Mouse (Mus musculus) kidney, postnatal 0 days (tissue): Measurements from ENCODE around the gene Cdx2. TPM values are rescaled to one million over a fixed set of nuclear protein-coding genes. Genes with fewer than 3 reads are reported as not detected.

Experiments used
- ATAC-seq: fragments of 200-750 bp; cut with Nextera tagmentation; replicated peaks from 2 replicates; pipeline ENCODE4 v1.8.0; 2017; ENCODE audit warnings: low read depth, moderate number of reproducible peaks, moderate TSS enrichment, moderate library complexity; ENCODE audit not compliant: low FRiP score
- DNase-seq: peaks from one replicate; pipeline ENCODE4 v3.0.0-alpha.2; 2016; ENCODE audit warnings: low spot score
- H3K27ac ChIP-seq: fragments of 300-500 bp; sonication (generic); 2 replicates; pipeline ENCODE4 v1.5.1; 2014; ENCODE audit warnings: mild to moderate bottlenecking
- H3K27me3 ChIP-seq: fragments of 300-500 bp; sonication (generic); 2 replicates; pipeline ENCODE4 v1.6.1; 2014; ENCODE audit warnings: low read length, mixed read lengths; ENCODE audit not compliant: insufficient read depth
- H3K36me3 ChIP-seq: fragments of 300-500 bp; sonication (generic); 2 replicates; pipeline ENCODE4 v1.6.1; 2014; ENCODE audit warnings: low read length, mixed read lengths; ENCODE audit not compliant: insufficient read depth
- H3K4me1 ChIP-seq: fragments of 300-500 bp; sonication (generic); replicated peaks from 2 replicates; pipeline ENCODE4 v1.6.1; 2014; ENCODE audit warnings: antibody characterized with exemption, low read length, mixed read lengths; ENCODE audit not compliant: insufficient read depth
- H3K4me2 ChIP-seq: fragments of 300-500 bp; sonication (generic); 2 replicates; pipeline ENCODE4 v1.6.1; 2014; ENCODE audit warnings: mild to moderate bottlenecking, low read length, moderate library complexity, mixed read lengths
- H3K4me3 ChIP-seq: fragments of 300-500 bp; sonication (generic); replicated peaks from 2 replicates; pipeline ENCODE4 v1.5.1; 2014; ENCODE audit warnings: low read depth, low read length
- H3K9ac ChIP-seq: fragments of 300-500 bp; sonication (generic); 2 replicates; pipeline ENCODE4 v1.6.1; 2014; ENCODE audit warnings: low read depth, low read length
- H3K9me3 ChIP-seq: fragments of 300-500 bp; sonication (generic); replicated peaks from 2 replicates; pipeline ENCODE4 v1.6.1; 2016; ENCODE audit warnings: low read length, inconsistent platforms, mixed read lengths
- CTCF ChIP-seq: IDR thresholded peaks from 2 replicates; pipeline ENCODE4 v1.5.1; 2016; ENCODE audit warnings: antibody characterized with exemption, low read depth, mild to moderate bottlenecking, moderate library complexity
- WGBS: fragments of 180-500 bp; shearing (Covaris S2); extraction: QIAGEN DNeasy Blood & Tissue Kit; methylation state at CpG from one replicate; pipeline ENCODE4 v1.1.7; 2014; 5-methylcytosine and 5-hydroxymethylcytosine counted together
- polyA plus RNA-seq: library from polyadenylated mRNA; unstranded; fragments of >200 nt; fragmentation: Nextera tagmentation; extraction: Ambion mirVana; gene quantifications from 2 replicates; pipeline ENCODE4 v1.2.1, GENCODE M21; 2015

The Cdx2 gene
- polyA plus RNA-seq, 1 experiment from 2014 or later, result not detected

DNA sequence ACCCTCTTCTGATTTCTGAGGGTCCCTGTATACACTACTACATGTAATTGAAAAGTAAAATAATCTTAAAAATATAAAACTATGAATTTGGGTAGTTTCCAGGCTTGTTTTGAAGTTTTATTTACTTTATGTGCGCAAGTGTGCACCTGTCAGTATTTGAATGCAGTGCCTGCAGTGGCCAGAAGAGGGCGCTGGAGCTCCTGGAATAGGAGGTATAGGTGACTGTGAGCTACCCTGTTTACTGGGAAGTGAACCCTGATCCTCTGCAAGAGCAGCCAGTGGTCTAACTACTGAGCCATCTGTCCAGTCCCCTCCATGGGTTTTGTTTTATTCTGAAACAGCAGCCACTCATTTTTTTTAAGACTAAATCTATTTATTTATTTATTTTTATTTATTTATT is 24.5 kb upstream of the Cdx2 start:
- peak; percentile 77 for TF ChIP-seq CTCF
- ATAC-seq (no peak), DNase-seq (peak; percentile 47)
- Histone ChIP-seq H3K4me2 (no peak overlapping the region), H3K9ac (no peak overlapping the region), H3K9me3 (no peaks in the 10 kb centered on the region), H3K4me1 (no peaks in the 10 kb centered on the region), H3K27me3 (no peaks in the 10 kb centered on the region), H3K36me3 (no peaks in the 10 kb centered on the region), H3K4me3 (no peak overlapping the region), H3K27ac (no peak overlapping the region)
- 36% methylated on average over 2 of the region's 2 CpGs for WGBS

GRCm38 (mm10) chr5:147329946-147330345 is 22.9 kb upstream of the Cdx2 start:
- Histone ChIP-seq H3K9me3 (no peaks in the 10 kb centered on the region), H3K36me3 (no peaks in the 10 kb centered on the region), H3K4me3 (no peak overlapping the region), H3K4me2 (no peak overlapping the region), H3K9ac (no peak overlapping the region), H3K4me1 (no peaks in the 10 kb centered on the region), H3K27ac (no peak overlapping the region), H3K27me3 (no peaks in the 10 kb centered on the region)
- WGBS, result 89% methylated on average over 11 of the region's 11 CpGs
- DNase-seq (no peak), ATAC-seq (no peak)
- no peak for TF ChIP-seq CTCF

GRCm38 (mm10) chr5:147327636-147328035 is 20.6 kb upstream of the Cdx2 start:
- 89% methylated on average over 5 of the region's 5 CpGs for WGBS
- no peaks in the 10 kb centered on the region for H3K9me3 ChIP-seq
- no peaks in the 10 kb centered on the region for H3K36me3 ChIP-seq
- no peaks in the 10 kb centered on the region; the same call in 1 of the 2 replicates for H3K27me3 ChIP-seq
- H3K4me2 ChIP-seq, result no peak overlapping the region
- H3K9ac ChIP-seq, result no peak overlapping the region
- H3K4me3 ChIP-seq, result no peak overlapping the region
- no peak for ATAC-seq
- no peak for DNase-seq
- H3K4me1 ChIP-seq, result no peaks in the 10 kb centered on the region
- no peak overlapping the region for H3K27ac ChIP-seq
- TF ChIP-seq CTCF, result peak; percentile 9; the same call in 1 of the 2 replicates

DNA sequence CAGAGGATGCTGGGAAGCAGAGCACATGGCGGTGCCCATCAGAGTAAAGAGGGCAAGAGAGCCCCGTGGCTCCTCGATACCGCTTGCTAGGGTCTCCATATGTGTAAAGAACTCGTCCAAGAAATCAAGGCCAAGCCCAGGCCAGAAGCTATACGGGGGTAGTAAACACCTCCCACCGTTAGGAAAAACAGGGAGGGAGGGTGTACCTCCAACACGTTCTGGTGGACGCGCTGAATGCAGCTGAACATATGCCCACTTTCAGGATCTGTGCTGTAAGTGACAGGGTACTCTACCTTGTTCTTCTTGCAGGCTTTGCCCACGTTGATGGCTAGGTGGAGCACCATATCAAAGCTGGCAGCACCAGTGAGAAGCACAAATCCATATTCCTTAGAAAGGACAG is 18.9 kb upstream of the Cdx2 start:
- 68% methylated on average over 11 of the region's 11 CpGs for WGBS
- Histone ChIP-seq H3K4me2 (no peak overlapping the region), H3K4me1 (no peaks in the 10 kb centered on the region), H3K27ac (no peak overlapping the region), H3K36me3 (no peaks in the 10 kb centered on the region), H3K4me3 (no peak overlapping the region), H3K27me3 (peaks cover 4% of the 10 kb centered on the region; the same call in 1 of the 2 replicates), H3K9ac (no peak overlapping the region), H3K9me3 (no peaks in the 10 kb centered on the region)
- ATAC-seq (no peak), DNase-seq (no peak)
- no peak for TF ChIP-seq CTCF

- H3K36me3 ChIP-seq, result no peaks in the 10 kb centered on the region
- peaks cover 5% of the 10 kb centered on the region for H3K27me3 ChIP-seq
- no peaks in the 10 kb centered on the region for H3K4me1 ChIP-seq
- ATAC-seq (no peak), DNase-seq (peak; percentile 77)
- no peak overlapping the region for H3K9ac ChIP-seq
- H3K4me3 ChIP-seq, result no peak overlapping the region
- H3K4me2 ChIP-seq, result no peak overlapping the region
- no peak overlapping the region for H3K27ac ChIP-seq
- TF ChIP-seq CTCF, result peak; percentile 82
- WGBS, result 15% methylated on average over 17 of the region's 17 CpGs
- H3K9me3 ChIP-seq, result no peaks in the 10 kb centered on the region
Observed at GRCm38 (mm10) chr5:147323237-147323917, 16.3 kb upstream of the Cdx2 start.

DNA sequence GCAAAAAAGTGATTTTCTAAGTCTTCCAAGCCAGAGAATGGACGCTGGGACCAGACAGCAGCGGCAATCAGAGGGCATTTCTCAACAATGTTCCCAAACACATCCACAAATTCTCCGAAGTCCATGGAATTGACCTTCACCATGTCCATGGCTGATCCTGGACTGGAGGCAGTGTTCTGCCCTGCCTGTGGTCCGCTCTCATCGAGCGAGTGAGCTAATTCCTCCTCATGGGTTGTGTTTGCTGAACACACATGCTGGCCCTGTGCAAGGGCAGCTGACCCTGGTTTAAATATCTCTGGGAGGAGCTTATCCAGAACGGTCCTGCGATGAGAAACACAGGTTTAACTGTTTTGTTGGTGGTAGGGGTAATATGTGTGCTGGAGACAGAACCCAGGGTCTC is 15.1 kb upstream of the Cdx2 start, which contains the start of gene Urad:
Gene Urad, minus strand, starts transcription at position 258 of the 400 bp plus-strand sequence.
- Histone ChIP-seq H3K9ac (no peak within 1 kb of the TSS), H3K27ac (no peak within 1 kb of the TSS), H3K4me3 (no peak within 1 kb of the TSS), H3K36me3 (no peaks in the 10 kb centered on the region), H3K4me2 (no peak within 1 kb of the TSS), H3K27me3 (peaks cover 17% of the 10 kb centered on the region), H3K9me3 (no peaks in the 10 kb centered on the region), H3K4me1 (no peaks in the 10 kb centered on the region)
- TF ChIP-seq CTCF, result no peak
- WGBS, result 73% methylated on average over 8 of the region's 8 CpGs
- no peak for ATAC-seq
- DNase-seq, result no peak
